Mouse (Mus musculus) cerebellum, postnatal 36 days (tissue): Measurements from ENCODE around the gene Pde4b.

Experiments used
- DNase-seq, 2 experiments: peaks; one replicate each; pipeline ENCODE4 v3.0.0; 2021 to 2022; ENCODE audit warnings: mixed read lengths in 2 of 2

Pde4b gene

GRCm38 (mm10) chr4:102297558-102297957, 210.2 kb downstream of the Pde4b start:
- DNase-seq = no peak

- no peak for DNase-seq
Observed at GRCm38 (mm10) chr4:102302568-102302967, 215.2 kb downstream of the Pde4b start.

- no peak for DNase-seq
Observed at GRCm38 (mm10) chr4:102307661-102308297, 220.4 kb downstream of the Pde4b start.

GRCm38 (mm10) chr4:102310630-102311029, 223.3 kb downstream of the Pde4b start:
- no peak for DNase-seq

- DNase-seq = peak; percentile 18 to 34
Observed at GRCm38 (mm10) chr4:102316011-102316410, 228.7 kb downstream of the Pde4b start.

DNA sequence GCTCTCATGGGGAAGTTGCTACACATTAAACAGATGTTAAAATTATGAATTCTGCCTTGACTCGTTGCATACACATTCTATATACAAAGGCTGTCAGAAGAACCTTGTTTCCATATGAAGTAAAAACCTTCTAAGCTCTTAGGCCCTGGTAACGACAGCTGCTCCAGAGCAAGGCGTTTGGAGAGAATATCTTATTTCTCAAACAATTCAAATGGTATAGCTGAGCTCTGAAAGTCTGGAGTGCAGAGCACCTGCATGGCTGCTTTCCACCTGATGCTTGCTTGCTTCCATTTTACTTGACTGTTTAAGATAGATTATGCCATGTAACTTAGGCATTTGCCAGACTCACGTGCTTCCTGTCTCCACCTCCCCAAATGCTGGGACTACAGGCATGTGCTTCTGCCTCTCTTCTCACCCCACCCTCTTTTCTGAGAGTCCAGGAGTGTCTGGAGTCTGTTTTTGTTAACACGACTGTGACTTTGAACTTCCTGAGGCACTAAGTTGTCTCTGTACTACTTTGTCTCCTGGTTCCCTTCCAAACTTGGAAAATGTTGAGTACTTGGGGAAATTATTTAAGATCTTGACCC, 229.4 kb downstream of the Pde4b start:
- DNase-seq = no peak

DNA sequence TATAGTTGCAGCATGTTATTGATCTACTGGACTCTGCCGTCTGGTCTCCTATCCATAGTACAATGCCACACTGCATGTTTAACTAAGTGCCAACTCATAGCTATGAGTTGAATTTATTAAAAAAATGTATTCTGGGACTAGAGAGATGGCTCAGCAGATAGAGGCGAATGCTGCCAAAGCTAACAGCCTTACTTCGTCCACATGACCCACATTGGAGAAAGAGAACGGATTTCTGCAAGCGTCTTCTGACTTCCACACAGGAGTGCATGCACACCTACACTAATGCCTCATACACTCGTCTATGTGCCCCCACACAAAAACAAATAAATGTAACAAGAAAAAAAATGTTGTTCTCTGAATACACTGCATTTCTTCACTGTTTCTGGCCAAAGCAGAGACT, 231.3 kb downstream of the Pde4b start:
- peak in 1 of 2 experiments; percentile 21 for DNase-seq

GRCm38 (mm10) chr4:102321340-102321739, 234.0 kb downstream of the Pde4b start:
- DNase-seq = no peak

- no peak for DNase-seq
Observed at GRCm38 (mm10) chr4:102332386-102332785, 245.0 kb downstream of the Pde4b start.

- no peak for DNase-seq
Observed at GRCm38 (mm10) chr4:102332885-102333284, 245.5 kb downstream of the Pde4b start.

DNA sequence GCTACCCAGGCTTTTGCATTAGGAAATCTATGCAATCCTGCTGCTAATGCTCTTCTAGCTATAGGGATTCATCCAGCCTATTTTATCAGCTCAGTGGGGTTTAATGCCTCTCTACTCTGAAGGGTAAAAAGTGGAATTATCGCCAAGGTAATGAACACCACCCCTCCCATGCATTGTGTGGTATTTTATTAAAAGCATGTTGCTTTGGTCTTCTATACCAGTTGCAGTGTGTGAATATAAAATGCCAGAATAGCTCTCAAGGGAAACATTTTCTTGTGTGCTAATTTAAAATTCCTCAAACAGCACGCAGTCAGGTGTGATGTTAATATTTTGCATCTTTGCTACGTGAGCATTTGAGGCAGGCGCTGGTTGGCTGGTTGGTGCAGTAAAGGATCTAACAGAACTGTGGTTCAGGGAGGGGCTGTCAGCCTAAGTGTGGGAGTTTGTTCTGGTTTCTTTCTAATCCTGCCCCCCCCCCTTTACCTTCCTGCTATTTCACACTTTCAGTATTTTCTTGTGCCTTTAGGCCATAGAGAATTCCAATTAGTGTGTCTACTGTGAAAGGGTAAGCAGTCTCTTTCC, 259.7 kb downstream of the Pde4b start:
- no peak for DNase-seq

- no peak for DNase-seq
Observed at GRCm38 (mm10) chr4:102351476-102352475, 264.4 kb downstream of the Pde4b start.

GRCm38 (mm10) chr4:102353641-102354403, 266.5 kb downstream of the Pde4b start:
- peak; percentile 79 to 84 for DNase-seq

GRCm38 (mm10) chr4:102368105-102368735, 280.9 kb downstream of the Pde4b start:
- no peak for DNase-seq

- no peak for DNase-seq
Observed at GRCm38 (mm10) chr4:102374614-102375013, 287.3 kb downstream of the Pde4b start.

- no peak for DNase-seq
Observed at GRCm38 (mm10) chr4:102382763-102383505, 295.6 kb downstream of the Pde4b start.

DNA sequence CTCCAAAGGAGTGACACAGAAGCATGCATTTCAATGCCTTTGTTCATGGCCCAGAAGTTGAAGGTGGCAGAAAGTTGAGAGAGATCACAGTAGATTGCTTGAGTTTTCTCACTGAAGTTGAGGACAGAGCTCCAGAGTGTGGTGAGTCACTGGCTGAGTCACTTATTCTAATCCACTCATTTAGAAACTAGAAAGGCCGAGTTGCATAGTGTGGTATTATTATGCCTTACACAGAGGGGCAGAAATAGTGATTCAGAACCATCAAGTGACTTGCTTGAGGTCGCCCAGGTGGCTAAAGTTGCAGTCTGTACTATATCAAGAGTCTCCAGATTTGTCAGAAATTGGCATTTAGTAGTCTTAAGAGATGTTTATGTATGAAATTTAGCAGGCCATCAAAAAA, 306.3 kb downstream of the Pde4b start:
- DNase-seq = no peak

GRCm38 (mm10) chr4:102397334-102397733, 310.0 kb downstream of the Pde4b start:
- DNase-seq = no peak

DNA sequence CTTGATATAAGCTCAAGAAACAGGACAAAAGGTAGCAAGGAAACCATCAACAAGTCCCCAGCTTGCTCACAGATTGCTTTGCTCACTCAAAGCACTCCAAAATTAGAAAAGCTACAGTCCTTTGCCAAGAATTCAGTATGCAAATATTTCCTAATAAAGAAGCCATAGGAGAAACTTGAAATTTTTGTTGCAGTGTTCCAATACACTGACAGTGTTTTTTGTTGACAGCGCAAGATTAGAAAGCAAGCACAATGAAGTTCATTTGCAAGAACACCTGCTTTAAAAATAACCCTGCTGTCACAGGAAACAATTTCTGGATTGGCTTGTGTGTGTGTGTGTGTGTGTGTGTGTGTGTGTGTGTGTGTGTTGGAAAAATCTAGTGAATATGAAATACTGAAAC, 311.2 kb downstream of the Pde4b start:
- no peak for DNase-seq

- no peak for DNase-seq
Observed at GRCm38 (mm10) chr4:102406848-102407247, 319.5 kb downstream of the Pde4b start.

GRCm38 (mm10) chr4:102408132-102408531, 320.8 kb downstream of the Pde4b start:
- DNase-seq = no peak
